Mouse (Mus musculus) embryo, embryonic 9.5 days (tissue): ENCODE results near the gene Tmem251.

Experiments used
- DNase-seq: peaks from one replicate; pipeline ENCODE4 v3.0.0-alpha.2; 2017; ENCODE audit errors: extremely low spot score

The Tmem251 gene

GRCm38 (mm10) chr12:102757055-102757688 is 13.6 kb downstream of the Tmem251 start:
- DNase-seq, result no peak

DNA sequence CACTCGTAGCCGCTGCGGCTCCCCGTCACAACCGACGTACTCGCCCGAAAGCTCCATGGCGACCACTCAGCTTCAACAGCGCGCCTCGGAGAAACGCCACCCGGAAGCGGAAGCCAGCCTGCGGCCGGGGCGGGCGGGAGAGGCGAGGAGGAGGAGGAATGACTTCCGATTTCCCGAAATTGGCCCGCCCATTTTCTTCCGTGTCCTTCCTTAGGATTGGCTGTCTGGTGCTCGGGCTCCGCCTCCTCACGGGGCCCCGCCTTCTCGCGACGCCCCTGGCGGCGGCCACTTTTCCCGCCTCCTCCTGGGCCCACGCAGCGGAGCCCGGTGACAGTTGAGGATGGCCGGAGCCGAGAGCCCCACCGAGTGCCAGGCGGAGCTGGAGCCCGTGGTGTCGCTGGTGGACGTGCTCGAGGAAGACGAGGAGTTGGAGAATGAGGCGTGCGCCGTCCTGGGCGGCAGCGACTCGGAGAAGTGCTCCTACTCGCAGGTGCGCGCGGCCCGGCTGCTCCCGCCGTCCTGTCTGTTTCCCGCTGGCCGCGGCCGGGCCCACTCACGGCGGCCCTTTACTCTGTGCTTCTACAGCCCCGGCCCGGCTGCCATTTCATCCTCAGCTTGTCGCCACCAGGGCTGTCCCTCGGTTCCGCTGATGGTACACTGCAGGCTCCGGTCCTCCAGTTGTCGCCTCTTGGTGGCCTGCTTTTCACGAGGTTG is 14.3 kb downstream of the Tmem251 start, which contains the start of the genes Gm28051, Gon7 and Ubr7:
Gm28051 (minus strand) TSS at position 77 of the 714 bp plus-strand sequence.
Gon7 (minus strand) TSS at position 115 of the 714 bp plus-strand sequence.
Ubr7 (plus strand) TSS at position 279 of the 714 bp plus-strand sequence.
- DNase-seq, result peak; percentile 96

- no peak for DNase-seq
These were observed 14.8 kb downstream of the Tmem251 start, which contains the start of gene Gm20604 for GRCm38 (mm10) chr12:102758403-102758756. Gm20604 (minus strand) TSS chr12:102758672.

DNA sequence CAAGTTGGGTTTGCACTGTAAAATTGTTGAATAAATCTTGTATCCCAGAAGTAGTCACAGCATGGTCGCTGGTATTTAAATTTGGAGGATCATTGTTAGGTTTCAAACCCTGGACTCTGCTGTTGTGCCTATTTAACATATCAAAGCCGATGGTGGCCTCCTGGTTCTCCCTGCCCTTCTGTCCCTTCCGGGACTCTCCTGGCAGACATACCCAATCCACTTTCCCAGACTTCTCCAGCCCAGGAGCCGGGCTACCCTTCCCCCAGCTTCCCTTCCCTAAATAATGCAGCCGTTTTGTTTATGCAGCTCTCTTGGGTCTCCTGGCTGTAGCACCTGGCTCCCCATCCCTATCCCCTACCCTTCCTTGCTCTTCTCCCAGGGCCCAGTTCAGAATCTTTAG is 15.4 kb downstream of the Tmem251 start:
- DNase-seq, result no peak

- DNase-seq, result no peak
These were observed 18.1 kb downstream of the Tmem251 start for GRCm38 (mm10) chr12:102761668-102762067.

- no peak for DNase-seq
These were observed 20.1 kb downstream of the Tmem251 start for GRCm38 (mm10) chr12:102763696-102764095.

- no peak for DNase-seq
These were observed 25.4 kb downstream of the Tmem251 start for GRCm38 (mm10) chr12:102769000-102769399.

DNA sequence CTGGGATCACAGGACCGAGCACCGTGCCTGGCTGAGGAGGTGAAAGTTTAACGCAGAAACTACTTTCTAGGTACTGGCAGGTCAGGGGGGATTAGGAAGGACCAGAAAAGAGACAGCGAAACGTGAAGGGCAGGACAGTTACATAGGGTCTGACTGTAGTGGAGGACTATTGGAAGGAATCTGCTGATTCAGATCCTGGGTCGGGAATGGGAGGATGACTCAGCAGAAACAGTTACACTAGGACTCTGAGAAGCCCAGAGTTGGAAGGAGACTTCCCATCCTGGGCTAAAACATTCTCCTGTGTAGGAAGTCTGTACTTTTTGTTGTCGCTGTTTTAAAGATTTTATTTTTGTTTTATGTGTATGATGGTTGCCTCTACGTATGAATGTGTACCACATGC is 28.0 kb downstream of the Tmem251 start:
- no peak for DNase-seq

- DNase-seq, result no peak
These were observed 29.1 kb downstream of the Tmem251 start for GRCm38 (mm10) chr12:102772676-102773075.

- no peak for DNase-seq
These were observed 32.5 kb downstream of the Tmem251 start for GRCm38 (mm10) chr12:102776035-102776434.

DNA sequence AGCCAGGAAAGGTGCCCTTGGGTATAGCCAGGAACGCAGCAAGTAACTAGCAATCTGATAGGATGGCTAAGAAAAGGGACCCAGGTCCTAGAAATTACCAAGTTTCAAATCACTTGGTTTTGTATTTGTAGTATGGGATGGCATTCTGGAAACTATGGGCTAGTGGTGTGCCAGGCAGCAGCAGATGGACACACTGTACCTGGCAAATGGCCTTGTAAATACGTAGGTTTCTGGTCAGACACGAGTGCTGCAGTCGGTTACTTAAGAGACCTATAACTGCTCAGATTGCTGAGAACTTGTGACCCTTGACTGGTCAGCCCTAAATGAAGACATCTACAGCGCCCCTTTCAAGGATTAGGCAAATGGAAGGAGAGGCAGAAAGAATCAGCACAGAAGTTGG is 34.6 kb downstream of the Tmem251 start:
- no peak for DNase-seq

- DNase-seq, result no peak
These were observed 35.9 kb downstream of the Tmem251 start for GRCm38 (mm10) chr12:102779452-102779851.

DNA sequence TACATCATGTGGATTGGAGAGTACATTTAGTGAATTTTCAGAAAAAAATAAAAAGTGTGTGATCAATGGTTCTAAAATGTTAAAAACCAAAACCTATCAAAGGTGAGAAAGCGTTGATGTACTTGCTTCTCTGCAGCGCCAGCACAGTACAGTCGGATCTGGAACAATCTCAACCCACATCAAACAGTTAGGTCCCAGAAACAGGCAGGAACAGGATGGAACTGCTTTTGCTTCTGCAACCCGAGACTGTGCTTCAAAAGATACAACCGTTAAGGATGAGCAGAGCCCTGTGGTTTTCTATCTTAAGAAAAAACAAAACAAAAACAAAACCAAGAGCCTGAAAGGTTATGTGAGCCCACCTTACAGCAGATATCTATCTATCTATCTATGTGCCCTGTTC is 39.3 kb downstream of the Tmem251 start:
- no peak for DNase-seq

GRCm38 (mm10) chr12:102784899-102785592 is 41.5 kb downstream of the Tmem251 start:
- DNase-seq, result no peak

DNA sequence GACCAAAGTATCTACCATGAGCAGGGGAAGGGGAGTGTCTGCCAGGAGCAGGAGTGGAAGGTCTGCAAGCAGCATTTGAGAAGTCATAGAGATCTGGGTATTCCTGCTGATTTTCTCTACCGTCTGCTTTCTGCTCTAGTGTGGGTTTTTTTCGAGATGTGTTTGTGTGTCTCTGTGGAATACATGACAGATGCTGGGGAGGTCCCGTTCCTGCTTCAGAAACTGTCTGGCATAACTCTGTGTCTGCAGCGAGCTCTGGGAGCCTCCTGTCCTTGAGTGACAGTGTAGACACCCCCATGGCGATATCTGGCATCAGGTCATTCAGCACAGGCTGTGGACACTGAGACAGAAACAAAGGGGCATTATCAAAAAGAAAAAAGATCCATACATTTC is 42.0 kb downstream of the Tmem251 start:
- DNase-seq, result no peak

DNA sequence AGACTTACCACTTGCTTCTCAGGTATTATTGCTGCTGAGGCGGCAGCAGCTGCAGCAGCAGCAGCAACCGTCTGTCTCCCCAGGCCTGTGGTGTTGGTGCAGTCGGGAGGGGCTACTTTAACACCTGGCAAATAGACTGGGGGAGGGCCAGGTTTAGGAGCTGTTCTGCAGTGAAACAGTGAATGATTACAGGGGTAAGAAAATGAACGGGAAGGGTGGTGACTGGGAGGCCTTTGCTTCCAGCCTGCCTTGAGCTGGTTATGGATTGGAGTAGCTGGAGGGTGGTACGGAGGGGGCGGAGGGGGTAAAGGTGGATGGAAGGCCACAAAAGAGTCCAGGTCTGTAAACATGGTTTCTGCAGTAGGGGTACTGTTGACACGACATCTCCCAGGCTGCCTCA is 44.4 kb downstream of the Tmem251 start:
- DNase-seq, result no peak
